Mouse (Mus musculus) ZHBTc4 (cell line): ENCODE results near the gene Uroc1.

Source experiments
- DNase-seq: peaks from one replicate; pipeline ENCODE4 v3.0.0-alpha.2; 2011; ENCODE audit warnings: low read depth, low spot score

Gene Uroc1

DNA sequence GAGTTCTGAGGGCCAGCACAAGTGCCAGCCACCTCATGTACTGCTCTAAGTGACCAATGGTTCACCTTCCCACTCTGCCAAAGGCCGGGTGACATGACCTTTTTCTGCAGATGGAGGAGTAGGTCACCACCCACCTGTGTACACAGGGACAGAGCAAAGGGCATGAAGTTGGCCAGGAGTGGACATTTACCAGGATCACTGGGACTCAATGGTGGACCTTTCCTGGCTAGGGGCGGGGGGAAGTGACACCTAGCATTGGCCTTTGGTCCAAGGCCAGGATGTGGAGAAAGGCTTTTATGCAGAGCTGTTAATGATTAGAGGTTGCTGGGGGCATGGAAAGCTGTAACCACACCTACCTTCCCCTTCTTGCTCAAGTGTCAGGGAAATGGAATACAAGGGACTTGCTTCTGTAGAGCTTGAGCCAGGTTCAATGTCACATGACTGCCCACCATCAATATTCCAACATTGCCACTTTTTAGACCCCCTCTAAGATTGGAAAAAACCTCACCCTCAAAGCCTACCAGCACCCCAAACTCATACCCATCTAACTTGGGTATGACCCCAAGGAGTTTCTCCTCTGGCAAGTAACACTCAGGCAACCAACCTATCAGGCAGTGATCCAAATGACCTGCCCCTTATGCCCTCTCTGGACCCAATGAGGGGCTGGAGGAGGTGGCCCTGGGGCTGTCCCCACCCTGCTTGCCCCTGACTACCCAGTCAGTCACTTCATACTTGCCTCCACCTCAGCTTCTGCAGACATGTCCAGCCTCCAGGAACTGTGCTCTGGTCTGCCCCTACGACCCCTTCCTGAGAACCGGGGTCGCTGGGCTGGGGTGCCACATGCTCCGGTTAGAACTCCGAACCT, at the start of gene Uroc1:
TSS of gene Uroc1 (plus strand) at position 724 of the 865 bp plus-strand sequence.
- DNase-seq = no peak

DNA sequence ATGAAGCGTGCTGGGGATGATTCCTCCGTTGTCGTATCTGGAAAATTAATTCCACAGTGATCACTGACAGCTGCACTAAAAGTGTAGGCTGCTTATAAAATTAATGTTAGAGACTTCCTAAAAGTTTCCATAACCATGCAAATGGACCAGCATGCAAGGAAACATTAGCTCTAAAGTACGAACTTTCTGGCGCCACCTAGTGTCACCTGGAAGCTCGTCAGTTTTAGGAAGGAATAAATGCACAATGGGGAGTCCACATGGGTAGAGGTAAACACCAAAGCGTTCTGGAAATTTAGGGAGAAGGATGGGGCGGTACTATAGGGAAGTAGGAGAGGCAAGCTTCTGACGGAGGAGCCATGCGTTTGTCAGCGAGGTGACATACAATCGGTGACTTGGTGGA, 44.8 kb upstream of the Uroc1 start:
- peak; percentile 53 for DNase-seq

DNA sequence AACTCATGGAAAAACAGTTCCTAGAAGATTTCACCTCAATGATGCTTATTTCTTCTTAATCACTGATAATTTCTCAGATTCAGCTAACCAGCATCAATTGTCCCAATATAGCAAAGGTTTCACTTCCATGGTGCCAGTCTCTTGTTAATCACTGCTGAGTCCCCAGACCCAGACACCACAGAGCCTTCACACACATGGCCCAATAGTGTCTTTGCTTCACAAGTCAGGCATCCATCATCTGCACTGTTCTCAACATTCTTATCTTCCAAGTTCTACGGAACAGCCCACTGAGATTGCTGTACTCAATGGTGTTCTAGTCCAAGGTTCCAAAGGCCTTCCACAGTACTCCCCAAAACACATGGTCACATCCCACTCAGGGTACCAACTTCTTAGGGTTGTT, 32.2 kb upstream of the Uroc1 start, which contains the start of gene BC048671:
TSS of gene BC048671 (plus strand) at position 301 of the 400 bp plus-strand sequence.
- no peak for DNase-seq

DNA sequence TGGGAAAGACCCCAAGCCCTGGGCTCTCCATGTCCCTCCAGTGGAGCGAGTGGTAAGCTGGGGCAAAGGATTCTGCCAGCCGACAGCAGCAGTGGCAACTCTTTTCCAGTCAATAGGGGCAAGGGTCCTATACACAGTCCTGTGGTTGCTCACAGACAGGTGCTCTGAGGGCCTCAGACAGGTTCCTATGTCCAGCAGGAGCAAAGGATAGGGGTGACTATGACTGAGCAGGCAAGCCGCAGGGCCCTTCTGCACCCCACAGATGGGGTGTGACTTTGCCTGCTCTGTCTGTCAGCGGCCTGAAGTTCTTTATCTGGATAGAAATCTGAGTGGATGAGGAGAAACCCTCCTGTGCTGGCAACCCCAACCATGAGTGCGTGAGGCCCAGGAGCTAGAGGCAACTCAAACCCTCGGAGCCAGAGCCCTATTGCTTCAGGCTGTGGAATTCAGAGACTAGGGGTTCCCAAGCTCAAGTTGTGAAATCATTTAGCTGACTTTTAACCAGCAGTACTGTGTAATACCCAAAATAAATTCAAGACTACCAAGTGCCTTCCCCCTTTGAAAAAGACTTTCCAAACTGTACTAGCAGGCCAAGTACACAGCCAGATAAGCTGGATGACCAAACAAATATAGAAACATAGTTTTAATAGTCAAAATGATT, 26.6 kb upstream of the Uroc1 start:
- no peak for DNase-seq

DNA sequence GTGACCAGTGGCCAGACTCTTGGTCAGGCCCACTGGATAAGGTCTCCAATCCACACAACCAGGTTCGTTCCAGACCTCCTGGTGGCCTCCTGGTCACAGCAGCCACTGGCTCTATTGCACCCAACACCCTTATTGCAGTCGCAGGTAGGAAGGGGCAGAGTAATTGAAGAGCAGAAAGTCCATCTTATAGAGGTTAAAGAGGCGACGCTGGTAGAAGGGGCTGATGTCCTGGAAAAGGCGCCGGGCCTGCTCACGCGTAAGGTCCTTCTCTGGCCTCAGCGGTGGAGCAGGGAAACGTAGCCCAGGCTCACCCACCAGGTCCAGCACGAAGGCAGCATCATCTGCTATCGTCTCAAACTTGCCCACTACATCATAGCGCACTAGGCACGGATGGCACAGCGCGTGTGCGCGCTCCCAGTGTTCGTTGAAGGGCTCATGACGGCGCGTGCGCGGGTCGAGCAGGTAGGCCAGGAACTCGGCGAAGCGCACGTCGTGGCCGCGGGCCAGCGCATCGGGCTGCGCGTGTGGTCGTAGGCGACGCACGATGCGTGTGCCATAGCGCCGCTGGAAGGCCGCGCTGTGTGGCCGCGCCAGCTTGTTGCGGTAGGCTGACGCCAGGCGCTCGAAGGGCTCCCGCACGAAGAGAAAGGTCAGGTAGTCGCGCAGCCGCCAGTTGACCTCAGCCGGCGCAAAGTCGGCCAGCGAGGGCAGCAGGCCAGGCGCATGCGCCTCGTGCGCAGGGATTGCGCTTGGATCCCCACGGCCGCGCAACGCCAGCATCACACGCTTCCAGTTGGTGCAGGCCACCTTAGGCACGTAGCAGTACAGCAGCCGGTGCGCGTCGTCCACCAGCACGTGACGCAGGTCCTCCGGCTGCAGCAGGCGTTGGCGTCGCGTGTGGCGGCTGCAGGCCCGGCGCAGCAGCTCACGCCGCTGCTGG, 24.0 kb upstream of the Uroc1 start:
- peak; percentile 64 for DNase-seq

DNA sequence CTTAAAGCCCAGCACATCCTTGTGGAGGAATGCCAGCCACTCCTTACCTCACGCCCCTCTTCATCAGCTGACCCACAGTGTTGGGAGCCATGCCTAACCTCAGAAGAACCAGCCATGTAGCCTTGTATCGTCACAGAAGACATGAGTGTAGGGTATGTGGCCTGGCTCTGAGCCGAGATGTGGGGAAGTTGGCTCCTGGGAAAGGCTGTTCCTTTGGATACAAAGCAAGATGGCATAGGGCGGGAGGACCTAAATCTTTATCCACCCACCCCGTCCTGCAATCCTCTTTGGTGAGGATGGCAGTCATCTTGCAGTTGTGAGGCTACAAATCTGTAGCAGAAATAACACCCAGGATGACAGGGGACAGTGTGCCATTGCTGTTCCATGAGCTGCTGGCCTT, 17.1 kb upstream of the Uroc1 start:
- DNase-seq = no peak

DNA sequence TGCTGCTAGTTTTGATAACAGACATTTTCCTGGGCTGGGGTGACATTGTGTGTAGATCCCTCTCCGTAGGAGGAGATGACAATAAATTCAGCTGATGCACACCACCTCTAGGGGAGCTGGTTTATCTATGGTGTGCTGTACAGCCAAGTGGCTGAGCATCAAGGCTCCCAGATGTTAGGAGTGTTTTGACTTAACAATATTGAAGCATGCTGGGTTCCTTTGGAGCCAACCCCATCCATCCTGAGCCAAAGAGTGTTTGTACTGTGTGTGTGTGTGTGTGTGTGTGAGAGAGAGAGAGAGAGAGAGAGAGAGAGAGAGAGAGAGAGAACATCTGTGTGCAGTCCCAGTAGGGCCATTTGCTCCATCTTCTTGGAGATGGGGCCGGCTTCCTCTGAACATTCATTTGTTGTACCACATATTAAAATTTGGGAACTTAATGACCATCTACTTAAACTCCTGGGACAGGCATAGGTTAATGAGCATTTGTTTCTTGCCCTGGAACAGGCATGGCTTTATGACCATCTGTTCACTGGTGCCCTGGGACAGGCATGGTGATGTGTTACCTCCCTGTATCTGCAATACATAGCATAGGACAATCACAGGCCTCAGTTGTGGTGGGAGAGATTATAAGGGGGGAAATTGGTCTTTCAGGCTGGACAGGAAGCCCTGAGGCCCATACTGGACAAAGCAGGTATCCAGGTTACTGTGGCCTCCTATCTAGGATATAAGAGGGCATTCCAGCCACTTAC, 15.4 kb upstream of the Uroc1 start:
- DNase-seq = no peak

DNA sequence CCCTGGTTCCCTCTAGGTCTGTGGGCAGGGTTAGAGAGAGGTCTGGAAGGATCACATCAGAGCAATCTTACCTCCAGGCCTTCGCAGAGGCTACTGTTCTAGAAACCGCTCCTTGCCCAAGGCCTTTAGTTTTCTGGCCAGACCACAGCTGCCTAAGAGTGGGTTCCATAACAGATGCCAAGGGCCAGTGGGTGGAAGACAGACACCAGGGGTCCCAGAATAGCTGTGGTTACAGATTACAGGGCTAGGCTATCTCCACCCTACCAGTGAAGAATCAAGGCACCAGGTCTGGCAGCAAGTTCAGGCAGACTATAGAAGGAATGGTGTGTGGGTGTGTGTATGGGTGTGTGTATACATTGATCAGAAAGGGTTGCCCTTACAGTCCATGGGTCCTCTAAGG, 14.1 kb upstream of the Uroc1 start:
- DNase-seq = no peak

DNA sequence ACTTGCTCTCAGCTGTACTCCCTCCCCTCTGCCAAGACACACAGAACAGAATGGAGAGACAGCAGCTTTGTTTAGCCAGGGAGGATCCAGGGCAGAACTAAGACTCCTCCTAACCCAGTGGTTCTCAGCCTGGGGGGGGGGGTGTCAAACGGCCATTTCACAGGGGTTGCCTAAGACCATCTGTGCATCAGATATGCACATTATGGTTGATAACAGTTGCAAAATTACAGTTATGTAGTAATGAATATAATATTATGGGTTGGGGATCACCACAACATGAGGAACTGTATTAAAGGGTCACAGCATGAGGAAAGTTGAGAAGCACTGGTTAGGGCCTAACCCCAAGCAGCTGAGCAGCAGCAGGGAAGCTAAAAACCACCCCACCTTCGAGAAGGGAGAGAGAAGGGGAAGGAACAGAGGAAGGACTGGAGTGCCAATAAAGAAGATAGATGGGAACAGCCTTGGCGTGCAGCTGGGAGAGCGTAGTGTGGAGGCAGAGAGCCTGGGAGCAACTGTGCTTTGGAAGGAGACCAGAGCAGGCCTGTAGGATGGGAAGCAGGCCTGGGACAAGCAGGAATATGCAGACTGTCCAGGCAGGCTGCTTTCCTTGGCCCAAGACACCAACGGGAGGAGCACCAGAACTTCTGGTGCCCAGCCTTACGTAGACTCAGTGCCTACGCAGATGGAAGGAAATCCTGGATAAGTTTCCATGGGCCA, 13.5 kb upstream of the Uroc1 start:
- no peak for DNase-seq

DNA sequence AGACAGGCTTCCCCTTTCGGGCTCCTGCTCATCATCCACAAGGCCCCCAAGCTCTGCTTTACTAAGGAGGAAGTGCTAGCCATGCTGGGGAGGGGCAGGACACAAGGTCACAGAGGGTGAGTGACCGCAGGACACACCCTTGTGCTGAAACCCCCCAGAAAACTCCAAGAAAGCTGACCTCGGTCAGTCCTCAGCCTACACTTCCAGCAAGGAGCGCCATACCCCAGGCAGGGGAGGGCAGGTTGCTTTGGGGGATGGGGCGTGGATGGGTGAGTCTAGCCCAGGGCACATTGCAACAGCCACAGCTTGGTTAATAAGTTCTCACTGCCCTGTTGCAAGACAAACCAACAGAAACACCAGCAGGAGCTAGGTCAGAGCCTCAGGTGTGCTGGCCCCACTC, 12.7 kb upstream of the Uroc1 start:
- no peak for DNase-seq

DNA sequence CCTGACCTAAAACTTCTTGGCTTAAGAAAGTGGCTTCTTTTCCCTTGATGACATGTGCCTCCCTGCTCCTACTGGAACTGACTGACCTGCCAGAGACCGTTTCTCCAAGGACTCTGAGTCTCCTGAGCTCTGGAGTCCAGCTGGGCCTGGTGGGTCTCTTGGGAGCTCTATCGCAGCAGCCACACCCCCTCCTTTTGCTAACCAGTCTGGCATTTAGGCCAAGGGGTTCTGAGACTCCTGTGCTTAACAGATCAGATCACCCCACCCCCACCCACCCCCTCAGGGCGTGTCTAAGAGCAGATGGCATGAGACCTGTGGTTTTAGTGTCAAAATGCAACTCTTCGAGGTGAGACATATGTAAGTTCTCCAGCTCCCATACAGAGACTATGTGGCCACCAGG, 11.3 kb upstream of the Uroc1 start:
- no peak for DNase-seq

DNA sequence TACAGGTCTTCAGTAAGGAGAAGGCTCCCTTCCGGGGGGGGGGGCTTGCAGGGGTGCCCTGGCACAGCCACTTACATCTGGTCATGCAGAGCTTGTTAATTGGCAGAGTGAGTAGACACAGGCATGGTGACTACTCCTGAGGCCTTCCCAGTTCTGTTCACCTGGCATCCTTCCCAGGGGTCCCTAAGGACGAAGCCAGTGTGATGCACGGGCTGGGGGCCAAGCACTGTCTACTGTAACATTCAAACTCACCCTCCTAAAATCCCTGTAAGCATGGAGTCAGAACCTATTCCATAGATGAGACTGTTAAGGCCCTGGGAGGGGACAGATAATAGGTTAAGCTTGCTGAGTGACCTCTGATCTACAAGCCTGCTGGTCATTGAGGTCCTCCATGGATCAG, 9.1 kb upstream of the Uroc1 start:
- no peak for DNase-seq

DNA sequence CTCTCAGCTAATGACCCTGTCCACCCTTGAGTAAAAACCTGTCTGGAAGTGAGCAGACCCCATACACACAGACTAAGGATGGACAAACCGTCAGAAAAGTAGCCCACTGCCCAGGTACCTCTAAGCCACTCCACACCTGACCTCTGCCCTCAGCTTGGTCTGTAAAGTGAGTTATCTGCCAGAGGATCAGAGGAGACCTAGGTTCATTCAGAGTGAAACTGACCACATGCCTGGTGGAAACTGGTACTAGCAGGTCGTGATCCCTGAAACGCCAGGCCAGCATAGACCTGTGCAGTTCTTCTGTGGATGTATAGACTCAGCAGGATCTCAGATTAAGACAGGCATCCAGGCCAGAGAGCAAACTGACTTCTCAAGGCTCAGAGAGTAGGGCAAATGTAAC, 8.6 kb upstream of the Uroc1 start:
- DNase-seq = no peak

DNA sequence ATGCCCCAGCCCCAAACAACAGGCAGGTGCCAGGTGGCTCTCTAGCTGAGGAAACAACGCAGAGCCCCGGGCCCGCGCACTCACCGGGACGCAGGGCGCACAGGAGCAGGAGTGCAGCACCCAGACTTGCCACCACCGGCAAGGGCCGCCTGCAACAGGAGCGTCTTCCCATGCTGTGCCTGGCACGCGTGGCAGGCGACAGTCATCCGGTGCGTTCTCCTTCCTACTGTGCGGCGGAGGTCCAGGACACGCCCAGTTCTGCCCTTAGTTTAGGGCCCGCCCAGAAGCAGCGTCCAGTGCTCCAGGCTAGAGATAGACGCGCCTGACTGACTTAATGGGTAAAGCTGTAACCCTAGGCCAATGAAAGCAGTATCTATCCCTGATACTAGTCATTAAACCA, 8.1 kb upstream of the Uroc1 start, which contains the start of gene Chst13:
TSS of gene Chst13 (minus strand) at position 195 of the 400 bp plus-strand sequence.
- DNase-seq = peak; percentile 85

DNA sequence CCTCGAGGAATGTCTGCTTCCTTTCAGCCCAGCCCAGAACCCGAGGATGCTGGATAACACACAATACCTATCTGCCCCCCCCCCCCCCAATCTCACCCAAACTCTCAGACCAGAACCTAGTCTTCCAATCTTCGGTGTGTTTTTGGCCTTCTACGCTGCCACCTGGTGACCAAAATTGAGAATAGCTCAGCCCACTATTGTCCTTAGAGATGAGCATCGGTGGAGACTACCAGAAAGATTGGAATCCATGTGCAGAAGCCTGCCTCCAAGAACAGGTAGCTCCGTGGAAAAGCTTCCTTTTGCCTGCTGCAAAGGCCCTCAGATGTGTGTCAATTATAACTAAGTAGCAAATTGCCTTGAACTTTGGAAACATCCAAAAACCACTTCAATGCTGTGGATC, 5.4 kb upstream of the Uroc1 start:
- DNase-seq = peak; percentile 41

DNA sequence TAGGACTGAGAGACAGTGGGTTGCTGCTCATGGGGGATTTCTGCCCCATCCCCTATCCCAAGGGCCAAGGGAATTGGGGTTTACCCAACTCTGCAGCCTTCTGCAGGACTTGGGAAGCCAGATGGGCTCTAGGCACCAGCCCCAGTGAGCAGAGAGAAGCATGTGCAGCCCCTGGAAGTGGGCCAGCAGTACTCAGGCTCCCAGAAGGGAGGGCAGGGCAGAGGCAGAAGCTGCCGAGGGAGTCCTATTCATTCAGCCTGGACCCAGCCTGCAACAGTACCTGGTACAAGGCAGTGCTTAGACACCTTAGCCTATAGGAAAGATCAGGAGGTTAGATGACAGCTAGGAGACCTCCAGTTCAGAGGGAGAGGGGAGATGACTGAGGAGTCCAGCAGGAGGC, 3.1 kb upstream of the Uroc1 start:
- no peak for DNase-seq

DNA sequence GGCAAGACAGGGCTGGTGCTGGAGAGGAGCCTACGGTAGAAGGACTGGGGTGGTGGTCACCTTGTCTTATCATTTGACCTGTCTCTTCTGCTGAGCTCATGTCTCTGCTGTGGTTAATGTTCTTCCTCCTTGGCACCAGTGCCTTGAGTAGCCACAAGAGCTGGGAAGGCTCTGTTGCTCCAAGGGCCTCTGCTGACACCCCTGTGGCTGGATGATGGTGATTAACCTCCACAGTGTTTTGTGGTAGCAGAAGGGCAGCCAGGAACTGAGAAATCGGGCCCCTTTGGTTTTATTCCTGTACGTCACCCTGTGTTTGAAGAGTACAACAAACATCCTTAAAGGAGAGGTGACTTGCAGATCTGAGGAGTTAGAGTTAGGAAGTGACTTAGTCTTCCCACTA, 1.2 kb downstream of the Uroc1 start:
- no peak for DNase-seq

DNA sequence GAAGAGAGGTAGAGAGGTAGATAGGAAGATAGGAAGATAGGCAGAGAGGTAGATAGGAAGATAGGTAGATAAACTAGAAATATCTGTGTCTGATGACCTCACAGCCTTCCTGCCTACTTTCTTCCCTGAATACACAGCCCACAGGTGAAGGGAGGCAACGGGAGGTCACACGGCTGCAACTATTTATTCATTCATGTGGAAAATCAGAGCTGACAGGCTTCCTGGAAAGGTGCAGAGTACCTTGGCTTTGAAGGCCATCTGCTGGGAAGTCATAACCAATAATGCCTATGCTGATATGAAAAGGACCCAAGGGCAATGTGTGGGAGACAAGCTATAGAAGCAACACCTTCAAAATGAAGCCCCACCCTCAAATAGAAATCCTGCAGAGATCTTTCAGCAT, 9.3 kb downstream of the Uroc1 start:
- DNase-seq = no peak

DNA sequence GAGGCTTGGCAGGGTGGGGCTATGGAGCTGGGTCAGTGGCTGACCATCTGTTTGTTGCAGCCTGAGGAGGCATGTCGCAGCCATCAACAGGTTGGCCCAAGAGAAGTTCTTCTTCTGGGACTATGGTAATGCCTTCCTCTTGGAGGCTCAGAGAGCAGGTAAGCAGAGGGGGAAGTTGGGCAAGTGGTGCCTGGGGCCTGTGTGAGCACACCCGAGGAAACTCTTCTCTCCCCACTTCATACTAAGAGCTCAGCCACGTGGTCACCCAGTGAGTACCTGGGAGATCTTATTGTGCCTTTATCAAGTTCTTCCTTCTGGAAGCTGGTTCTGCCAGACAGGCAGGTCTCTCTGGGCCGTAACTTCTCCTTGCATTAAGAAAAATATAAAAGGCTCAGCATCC, 14.1 kb downstream of the Uroc1 start:
- no peak for DNase-seq

DNA sequence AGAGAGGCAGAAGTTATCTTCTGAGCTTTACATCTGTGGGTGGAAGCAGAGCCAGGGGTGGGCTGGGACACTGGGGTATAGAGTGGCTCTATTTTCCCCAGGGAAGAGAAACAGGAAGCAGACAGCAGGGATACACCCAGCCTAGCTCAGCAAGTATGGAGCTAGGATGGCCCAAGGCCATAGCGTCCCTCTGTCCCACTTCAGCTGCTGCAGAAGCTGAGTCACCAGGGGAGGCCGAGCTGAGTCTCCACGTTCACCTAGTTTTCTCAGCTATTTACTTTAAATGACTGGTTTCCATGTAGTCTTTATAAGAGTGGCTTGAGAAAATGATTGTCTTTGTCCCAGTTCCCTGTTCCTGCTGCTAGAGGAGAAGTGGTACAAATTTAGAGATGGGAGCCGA, 15.4 kb downstream of the Uroc1 start:
- no peak for DNase-seq

DNA sequence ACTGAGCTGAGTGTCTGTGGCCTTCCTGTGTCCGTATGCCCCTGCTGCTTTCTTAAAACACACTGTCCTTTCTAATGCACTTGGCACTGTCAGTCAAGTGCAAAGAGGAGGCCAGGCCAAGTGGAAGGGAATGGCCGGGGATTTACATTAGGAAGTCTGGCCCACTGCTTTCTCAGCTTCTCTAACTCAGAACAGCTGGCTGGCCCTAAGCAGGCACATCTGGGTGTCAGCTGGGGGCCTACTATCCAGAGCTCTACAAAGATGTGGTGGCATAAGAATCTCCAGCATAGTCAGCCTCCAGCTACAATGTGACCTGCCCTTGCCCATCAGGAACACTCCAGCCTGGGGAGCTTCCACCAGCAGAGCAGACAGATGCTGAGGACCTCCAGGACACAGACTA, 16.9 kb downstream of the Uroc1 start:
- no peak for DNase-seq
